Comparison of ENCODE assay signal across 8 mouse cellular contexts in genomic region chr13:48871887-48872606, GRCm38 (mm10). TPM values are rescaled to one million over a fixed set of nuclear protein-coding genes. Genes with fewer than 3 reads are reported as not detected.
DNase-seq lines count a peak whose midpoint lies in the region; ATAC-seq and TF ChIP-seq lines count a peak whose summit lies in the region.

No protein-coding gene starts in this region.

- WGBS in heart, embryonic 11.5 days (ENCODE audit: insufficient replicate concordance): 65% methylated on average over 7 of the region's 7 CpGs

- H3K9ac ChIP-seq in ES-Bruce4 (ENCODE audit: low read depth, poor library complexity, severe bottlenecking): peak overlapping the region; percentile 98; the same call in 1 of the 2 replicates
- H3K9ac ChIP-seq in heart, embryonic 11.5 days (ENCODE audit: low read depth, low read length): peak overlapping the region; percentile 98

- no peaks in the 10 kb centered on the region for H3K27me3 ChIP-seq in ES-Bruce4 (ENCODE audit: control insufficient read depth, insufficient read depth, low read length, poor library complexity, severe bottlenecking)
- no peaks in the 10 kb centered on the region for H3K27me3 ChIP-seq in heart, embryonic 11.5 days (ENCODE audit: control insufficient read depth, insufficient read depth, low read length)
- H3K27me3 ChIP-seq in myocyte (ENCODE audit: control insufficient read depth, insufficient read depth, insufficient read length): no peaks in the 10 kb centered on the region

- no peak for ATAC-seq in heart, embryonic 11.5 days (replicated peaks; ENCODE audit: insufficient number of reproducible peaks, low FRiP score, low TSS enrichment)

- H3K27ac ChIP-seq in ES-Bruce4 (ENCODE audit: insufficient read depth, low read length): no peak overlapping the region
- H3K27ac ChIP-seq in heart, embryonic 11.5 days (ENCODE audit: low read depth, low read length): no peak overlapping the region

- no peaks in the 10 kb centered on the region for H3K4me1 ChIP-seq in ES-Bruce4 (ENCODE audit: control insufficient read depth, insufficient read depth, low read length)
- peaks cover 25% of the 10 kb centered on the region for H3K4me1 ChIP-seq in heart, embryonic 11.5 days (ENCODE audit: control insufficient read depth, insufficient read depth, low read length)

- TF ChIP-seq EP300 in ES-Bruce4 (IDR thresholded peaks at IDR 0.05; ENCODE audit: insufficient read depth, low read depth, low read length): no peak

- peak; percentile 80 for DNase-seq in A20 (ENCODE audit: low read depth, low spot score)
- peak; percentile 50 to 62 for DNase-seq in kidney, postnatal 36 days
- no peak for DNase-seq in frontal cortex, postnatal 14 days (ENCODE audit: low spot score in 2 of 2)
- no peak for DNase-seq in embryo, embryonic 11 days
- no peak for DNase-seq in gastrocnemius, postnatal 36 days

- intact Hi-C loops in gastrocnemius, postnatal 36 days (cut with DNase I): no loop called here

- H3ac ChIP-seq in myocyte (ENCODE audit: control insufficient read depth, insufficient read length): peak overlapping the region; percentile 98

- H3K79me2 ChIP-seq in myocyte (ENCODE audit: control insufficient read depth, insufficient read depth): peaks cover 41% of the 10 kb centered on the region

- peak overlapping the region; percentile 87 for H3K4me3 ChIP-seq in ES-Bruce4 (ENCODE audit: low read depth, low read length)
- H3K4me3 ChIP-seq in heart, embryonic 11.5 days (ENCODE audit: low read depth, low read length): peak overlapping the region; percentile 93
- peak overlapping the region; percentile 42 for H3K4me3 ChIP-seq in myocyte

- TF ChIP-seq POLR2A in ES-Bruce4 (IDR thresholded peaks at IDR 0.05; ENCODE audit: insufficient read depth, low read length) (no peak), myocyte (IDR thresholded peaks at IDR 0.05; ENCODE audit: insufficient read length, low read depth) (no peak)

- peak overlapping the region; percentile 96 for H3K4me2 ChIP-seq in heart, embryonic 11.5 days
- H3K4me2 ChIP-seq in myocyte (ENCODE audit: low read depth): peak overlapping the region; percentile 95

- H3K9me3 ChIP-seq in ES-Bruce4 (replicated peaks; ENCODE audit: control insufficient read depth, insufficient read depth, low read length, poor library complexity, severe bottlenecking): no peaks in the 10 kb centered on the region
- no peaks in the 10 kb centered on the region for H3K9me3 ChIP-seq in heart, embryonic 11.5 days (replicated peaks; ENCODE audit: control insufficient read depth, low read length)

- TF ChIP-seq CTCF in ES-Bruce4 (IDR thresholded peaks at IDR 0.05; ENCODE audit: low read depth, low read length): no peak

- H3K36me3 ChIP-seq in ES-Bruce4 (ENCODE audit: control insufficient read depth, insufficient read depth, low read length, poor library complexity, severe bottlenecking) (no peaks in the 10 kb centered on the region), myocyte (ENCODE audit: control insufficient read depth, insufficient read depth) (no peaks in the 10 kb centered on the region)
- 0 out of 2 replicates have a peak, but pooled peaks cover 2% of the 10 kb centered on the region for H3K36me3 ChIP-seq in heart, embryonic 11.5 days (ENCODE audit: control insufficient read depth, insufficient read depth, low read length)

TF ChIP-seq in myocyte, 11 proteins besides CTCF, POLR2A, EP300 and RAD21:
- no peak for TF ChIP-seq USF1 (IDR thresholded peaks at IDR 0.05; ENCODE audit: low read depth)
- no peak for TF ChIP-seq MAX (IDR thresholded peaks at IDR 0.05; ENCODE audit: low read depth)
- TF ChIP-seq POLR2AphosphoS2 (IDR thresholded peaks at IDR 0.05; ENCODE audit: insufficient read length, low read depth): no peak
- TF ChIP-seq MYOD1 (IDR thresholded peaks at IDR 0.05; ENCODE audit: control insufficient read depth in 1 of 3, insufficient read length in 2 of 3, low read depth in 2 of 3): no peak
- TF ChIP-seq MYOG (IDR thresholded peaks at IDR 0.05; ENCODE audit: control insufficient read depth in 1 of 3, insufficient read depth in 1 of 3, insufficient read length in 2 of 3, low read depth in 2 of 3): no peak
- no peak for TF ChIP-seq REST (IDR thresholded peaks at IDR 0.05; ENCODE audit: insufficient read depth, insufficient read length)
- no peak for TF ChIP-seq CEBPB (IDR thresholded peaks at IDR 0.05; ENCODE audit: insufficient read depth, poor library complexity, severe bottlenecking)
- no peak for TF ChIP-seq TCF3 (IDR thresholded peaks at IDR 0.05; ENCODE audit: insufficient read length, low read depth)
- TF ChIP-seq E2F4 (IDR thresholded peaks at IDR 0.05; ENCODE audit: insufficient read depth): no peak

RNA-seq across cellular contexts. Expression of gene Phf2, which starts 1.1 kb away (rescaled TPM):
- polyA plus RNA-seq in ES-Bruce4 (2011; ENCODE audit: insufficient read depth, insufficient read length, low read depth, missing spikeins) (8.7 and 9.0 TPM in 2 replicates), myocyte (2012; fragmentation: generic; extraction: Trizol) (21.5 TPM)
- 5.3 and 7.5 TPM in 2 replicates for polyA plus RNA-seq in heart, embryonic 11.5 days (2014; fragmentation: Nextera tagmentation; extraction: Ambion mirVana)
- total RNA-seq in gastrocnemius, postnatal 36 days (2021): 10 to 100 TPM; 23.7 to 28.5 TPM

Comparison
In these comparisons a context has a peak if more than half of its experiments do, and no peak if none do; other contexts are left out.
1. DNase-seq: peak in A20 (single experiment) and kidney, postnatal 36 days (2 of 2); none in frontal cortex, postnatal 14 days (0 of 2), embryo, embryonic 11 days (single experiment) and gastrocnemius, postnatal 36 days (0 of 2).
2. H3K4me3 ChIP-seq: peak in every context shown above with its lines; median percentile 93 in heart, embryonic 11.5 days; 87 in ES-Bruce4; 42 in myocyte.